Mouse (Mus musculus) activated CD4-positive, CD25-positive, alpha-beta regulatory T cell, adult 4 months (primary cell): ENCODE results near the gene Igf1. TPM values are rescaled to one million over a fixed set of nuclear protein-coding genes. Genes with fewer than 3 reads are reported as not detected.

Experiments
- ATAC-seq: one replicate; pipeline ENCODE4 v1.8.0; 2017
- polyA plus RNA-seq, 2 experiments: library from polyadenylated mRNA; unstranded; fragments of 100-300 nt; shearing (Covaris generic); gene quantifications; one replicate each; pipeline ENCODE4 v1.2.1; 2017

The Igf1 gene
- polyA plus RNA-seq, 2 experiments from 2014 or later, result 0.12 to 0.18 TPM

DNA sequence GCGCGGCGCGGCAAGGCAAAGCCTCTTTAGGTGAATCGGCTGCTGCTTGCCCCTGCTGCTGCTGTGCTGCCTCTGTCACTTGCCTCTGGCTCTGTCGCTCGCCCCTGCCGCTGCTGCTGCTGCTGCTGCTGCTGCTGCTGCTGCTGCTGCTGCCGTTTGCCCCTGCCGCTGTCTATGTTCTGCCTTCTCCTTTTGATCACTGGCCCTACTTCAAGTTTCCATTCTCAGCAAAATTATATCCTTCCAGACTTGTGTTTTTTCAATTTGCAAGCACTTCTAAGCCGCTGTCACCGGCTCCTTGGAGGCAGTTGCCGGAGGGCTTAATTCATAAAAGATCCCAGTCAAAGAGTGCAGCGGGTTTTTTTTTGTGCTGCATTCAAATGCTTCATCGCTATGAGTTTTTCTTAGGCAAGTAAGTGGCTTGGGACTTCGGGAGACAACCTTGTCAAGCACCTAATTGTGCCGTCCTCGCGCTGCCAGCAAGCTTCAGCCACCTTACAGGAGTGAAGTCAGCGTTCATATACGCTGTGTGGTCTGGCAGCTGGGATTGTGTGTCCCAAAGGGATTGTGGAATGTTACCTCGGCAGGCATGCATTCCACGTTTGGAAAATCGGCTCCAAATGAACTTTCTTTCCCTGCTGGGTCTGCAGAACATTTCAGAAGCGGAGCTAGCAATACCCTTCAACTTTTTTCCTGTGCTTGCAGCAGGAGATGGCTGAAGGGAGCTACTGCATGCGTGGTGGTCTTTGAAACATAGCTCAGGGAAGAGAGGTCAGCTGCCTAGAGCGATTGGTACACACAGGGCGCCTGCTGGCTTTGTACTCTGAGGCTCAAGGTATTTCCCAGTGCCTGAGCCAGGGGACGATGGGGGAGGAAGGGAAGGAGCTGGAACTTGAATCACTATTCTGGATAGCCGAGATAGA lies 2.4 kb downstream of the Igf1 start:
- ATAC-seq, result no peak

DNA sequence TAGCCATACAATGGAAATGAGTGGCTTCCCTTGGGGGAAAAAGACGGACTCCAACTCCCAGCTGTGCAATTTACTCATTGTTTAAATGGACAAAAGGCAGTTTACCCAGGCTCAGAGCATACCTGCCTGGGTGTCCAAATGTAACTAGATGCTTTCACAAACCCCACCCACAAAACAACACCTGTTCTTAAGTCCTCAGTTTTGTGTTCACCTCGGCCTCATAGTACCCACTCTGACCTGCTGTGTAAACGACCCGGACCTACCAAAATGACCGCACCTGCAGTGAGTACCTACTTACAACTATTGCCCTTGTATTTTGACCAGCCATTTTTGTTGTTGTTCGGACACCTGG lies 3.0 kb downstream of the Igf1 start:
- ATAC-seq, result no peak

DNA sequence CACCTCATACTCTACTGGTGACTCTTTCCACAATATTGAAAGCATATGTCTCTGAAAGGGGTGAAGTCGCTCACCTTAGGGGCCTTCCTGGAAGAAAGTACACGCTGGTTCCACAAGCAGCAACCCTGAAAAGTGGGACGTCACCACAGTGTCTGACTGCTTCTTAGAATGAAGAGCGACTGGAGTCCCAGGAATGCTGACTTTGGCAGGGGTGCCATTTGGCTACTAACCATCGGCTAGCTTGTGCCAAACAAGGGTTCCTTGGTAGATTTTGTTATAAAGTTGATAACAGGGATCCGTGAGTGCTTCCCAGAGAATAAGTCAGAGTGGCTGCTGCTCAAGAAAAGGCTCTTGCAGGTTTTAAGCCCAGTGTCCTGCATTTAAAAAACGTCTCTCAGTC lies 4.8 kb downstream of the Igf1 start:
- ATAC-seq, result no peak

DNA sequence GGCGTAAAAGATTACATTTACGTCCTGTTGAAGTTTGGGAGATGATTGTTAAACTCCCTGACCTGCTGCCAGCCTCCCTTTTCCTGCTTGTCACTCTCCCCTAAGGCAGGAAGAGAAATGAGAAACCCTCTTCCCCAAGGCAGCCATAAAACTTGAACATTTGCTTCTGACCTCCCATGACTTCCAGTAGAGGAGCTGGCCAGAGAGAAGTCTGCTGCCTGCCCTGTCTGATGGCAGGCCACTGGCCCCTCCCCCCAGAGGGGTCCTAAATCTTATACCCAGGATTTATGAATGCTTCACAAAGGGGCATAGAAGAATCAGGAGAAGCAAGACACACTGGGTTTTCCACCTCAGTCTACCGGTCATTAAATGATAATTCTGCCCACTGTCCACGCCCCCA lies 5.3 kb downstream of the Igf1 start:
- no peak for ATAC-seq

DNA sequence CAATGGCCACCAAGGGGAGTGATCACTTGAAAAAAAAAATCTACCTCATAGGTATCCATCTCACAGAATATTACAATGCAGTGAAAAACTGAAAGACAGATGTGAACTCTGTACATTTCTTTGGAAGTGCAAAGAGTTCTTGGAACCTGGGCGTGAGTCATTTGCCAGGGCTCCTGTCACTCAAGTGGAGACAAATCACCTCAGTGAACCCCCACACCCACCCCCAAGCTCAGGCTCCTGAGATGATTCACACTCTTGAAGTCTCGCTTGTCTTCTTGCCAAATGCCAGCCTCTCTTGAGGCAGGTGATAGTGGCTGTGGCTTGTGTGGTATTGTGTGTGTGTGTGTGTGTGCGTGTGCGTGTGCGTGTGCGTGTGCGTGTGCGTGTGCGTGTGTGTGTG lies 7.6 kb downstream of the Igf1 start:
- no peak for ATAC-seq

DNA sequence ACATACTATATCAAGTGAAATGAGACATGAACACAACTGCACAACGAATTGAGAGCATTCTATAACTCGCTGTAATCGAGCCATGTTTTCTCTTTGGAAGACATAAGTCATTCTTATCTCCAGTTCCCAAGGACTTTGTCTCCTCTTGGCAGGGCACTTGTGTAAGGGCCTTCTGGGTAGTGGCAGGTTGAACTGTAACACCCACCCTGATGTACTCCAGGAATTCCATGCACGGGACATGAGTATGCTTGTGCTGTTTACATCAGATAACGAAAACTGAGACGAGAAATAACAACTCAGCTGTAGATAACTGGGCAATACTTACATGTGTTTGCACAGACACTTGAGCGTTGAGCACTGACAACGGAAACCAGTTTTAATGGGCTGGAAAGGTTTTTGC lies 8.4 kb downstream of the Igf1 start:
- ATAC-seq, result no peak

DNA sequence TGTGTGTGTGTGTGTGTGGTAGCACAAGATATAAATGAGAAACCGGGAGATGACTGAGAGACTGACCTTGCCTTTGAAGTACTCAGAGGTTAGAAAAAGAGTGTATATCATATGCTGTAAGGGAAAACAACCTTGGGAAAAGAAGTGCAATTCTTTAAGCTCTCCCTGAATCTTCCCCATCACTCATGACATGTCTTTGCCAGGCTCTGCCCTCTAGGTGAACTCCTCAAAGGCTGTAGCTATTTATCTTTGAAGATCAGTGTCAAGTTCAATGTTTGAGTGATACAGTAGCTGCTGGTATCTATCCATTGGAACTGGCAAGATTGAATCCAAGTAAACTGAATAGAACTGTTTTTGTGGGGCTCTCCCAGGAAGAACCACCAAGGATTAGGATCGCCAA lies 9.2 kb downstream of the Igf1 start:
- no peak for ATAC-seq

DNA sequence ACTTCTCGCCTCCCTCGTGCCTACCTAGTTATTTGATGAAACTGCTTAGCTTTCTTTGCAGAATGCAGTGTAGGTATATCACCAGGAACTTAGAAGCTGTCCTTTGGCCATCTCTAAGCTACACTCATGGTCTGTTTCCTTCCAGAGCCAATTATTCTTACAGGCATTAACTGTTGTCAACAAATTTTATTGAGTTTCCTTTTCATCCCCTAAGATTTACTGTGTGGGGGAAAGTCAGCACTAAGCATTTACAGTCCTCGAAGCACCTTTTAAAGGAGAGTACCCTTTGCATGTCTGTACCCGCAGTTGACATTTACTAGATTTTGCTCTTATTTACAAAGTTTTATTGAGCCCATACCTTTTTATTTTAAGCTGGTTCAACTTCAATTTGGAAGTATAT lies 9.6 kb downstream of the Igf1 start:
- no peak for ATAC-seq

DNA sequence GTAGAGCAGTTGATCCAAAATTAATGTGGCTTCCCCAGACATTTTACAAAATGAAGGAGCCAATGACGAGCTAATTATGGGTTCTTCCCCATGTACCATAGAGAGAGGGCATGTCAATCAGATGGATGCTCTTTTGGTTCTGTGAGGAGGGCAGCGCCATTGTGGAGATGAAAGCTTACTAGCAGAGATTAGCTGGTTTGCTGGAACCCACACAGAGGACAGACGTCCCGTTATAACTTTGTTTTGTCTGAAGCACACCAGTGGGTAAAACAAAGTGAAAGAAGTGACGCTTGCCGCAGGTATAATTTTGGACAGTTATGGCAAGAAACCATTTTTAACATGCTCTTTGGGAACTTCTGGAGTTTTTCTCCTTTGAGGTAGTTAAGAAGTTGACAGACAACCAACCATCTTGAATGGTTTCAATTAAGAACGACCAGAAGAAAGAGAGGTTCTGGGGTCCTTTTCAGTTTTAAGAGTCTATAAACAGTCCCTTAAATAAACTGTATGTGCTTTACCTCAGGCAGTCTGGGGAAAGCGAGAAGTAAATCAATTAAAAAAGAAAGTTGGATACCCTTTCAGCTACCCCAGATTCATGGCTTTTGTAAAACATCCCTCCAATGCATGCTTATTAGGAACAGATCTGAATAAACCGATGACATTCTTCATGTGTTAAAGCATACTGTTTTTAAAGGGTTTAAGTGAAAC lies 10.4 kb downstream of the Igf1 start:
- ATAC-seq, result no peak

DNA sequence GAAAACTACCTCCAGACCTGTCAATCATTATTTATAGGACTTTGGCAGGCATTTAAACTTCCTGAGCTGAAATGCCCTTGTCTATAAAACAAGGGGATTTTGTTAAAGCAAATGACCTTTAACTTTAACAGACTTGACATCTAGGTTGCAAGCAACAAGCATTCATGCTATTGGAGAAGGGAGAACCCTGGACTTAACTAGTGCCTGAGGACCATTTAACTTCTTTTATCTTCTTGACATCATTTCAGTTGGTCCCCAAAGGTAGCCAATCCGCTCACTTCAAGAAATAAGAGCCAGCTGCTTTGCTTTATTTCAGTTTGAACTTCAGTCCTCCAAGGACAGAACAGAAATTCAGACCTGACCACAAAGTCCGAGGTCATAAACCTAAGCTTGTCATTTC lies 11.1 kb downstream of the Igf1 start:
- no peak for ATAC-seq

DNA sequence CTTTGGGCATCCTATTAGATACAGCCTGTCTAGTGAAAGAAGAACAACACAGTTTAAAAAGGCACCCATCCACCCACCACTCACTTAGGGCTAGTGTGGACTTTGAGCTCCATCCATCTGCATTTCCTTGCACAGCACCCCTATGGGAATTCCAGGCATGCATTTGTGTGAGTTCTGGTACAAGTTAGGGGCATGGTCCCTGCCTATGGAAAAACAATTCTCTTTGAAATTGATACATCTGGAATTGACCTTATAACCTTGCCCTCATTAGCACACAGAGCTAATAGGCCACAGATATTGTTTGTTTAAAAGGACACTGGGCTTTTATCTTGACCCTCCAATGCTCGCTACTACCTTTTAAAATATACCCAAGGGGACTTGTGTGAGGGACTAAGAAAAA lies 11.6 kb downstream of the Igf1 start:
- no peak for ATAC-seq

DNA sequence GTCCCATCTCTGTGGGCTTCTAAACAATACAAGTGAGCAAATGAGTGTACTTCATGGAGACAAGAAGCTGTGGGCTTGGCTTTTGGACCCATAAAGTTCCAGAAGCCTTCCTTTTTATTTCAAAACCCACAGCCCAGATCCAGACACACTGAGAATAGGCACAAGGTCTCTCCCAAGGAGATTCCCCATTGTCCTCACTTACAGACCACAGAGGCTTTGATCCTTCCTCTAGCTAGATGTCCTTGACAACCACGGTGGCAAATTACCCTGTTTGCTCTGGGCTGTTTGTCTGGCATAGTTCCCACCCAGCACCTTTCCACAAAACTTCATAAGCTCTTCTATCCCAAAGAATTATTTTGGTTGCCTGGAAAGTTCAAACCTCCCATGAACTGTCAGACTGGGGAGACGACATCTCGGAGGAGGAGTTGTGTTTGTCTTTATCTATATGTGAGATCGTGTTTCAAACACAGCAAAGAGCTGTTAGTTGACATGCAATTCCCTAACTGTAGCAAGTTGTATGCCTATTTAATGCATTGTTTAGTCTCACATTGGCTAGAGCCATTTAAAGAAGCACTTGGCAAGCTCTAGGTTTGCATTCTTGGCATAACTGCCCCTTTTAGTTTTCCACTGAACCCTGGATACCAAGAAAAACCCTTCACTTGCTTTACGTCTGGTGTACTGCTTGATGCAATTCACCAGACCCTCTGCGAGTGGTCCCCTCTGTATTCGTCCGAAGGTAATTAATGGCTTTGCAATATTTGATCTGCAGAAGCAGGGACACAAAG lies 14.0 kb downstream of the Igf1 start:
- no peak for ATAC-seq

DNA sequence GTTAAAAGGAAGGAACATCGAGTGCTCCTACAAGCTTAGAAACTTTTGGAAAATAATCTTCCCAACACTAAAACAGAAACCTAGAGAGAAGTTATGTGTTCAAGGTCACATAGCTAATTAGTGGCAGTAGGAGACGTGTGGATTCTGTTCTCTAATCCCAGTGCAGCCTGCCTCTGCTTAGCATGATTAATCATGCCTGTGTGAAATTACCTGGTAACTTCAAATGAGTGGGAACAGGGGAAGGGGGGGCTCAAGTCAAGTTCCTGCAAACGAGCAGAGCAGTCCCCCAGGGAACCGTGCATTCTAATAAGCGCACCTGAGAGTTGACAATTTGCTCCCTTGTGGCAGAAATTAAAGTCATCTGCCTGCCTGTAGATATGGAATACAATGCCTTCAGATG lies 14.8 kb downstream of the Igf1 start:
- no peak for ATAC-seq

DNA sequence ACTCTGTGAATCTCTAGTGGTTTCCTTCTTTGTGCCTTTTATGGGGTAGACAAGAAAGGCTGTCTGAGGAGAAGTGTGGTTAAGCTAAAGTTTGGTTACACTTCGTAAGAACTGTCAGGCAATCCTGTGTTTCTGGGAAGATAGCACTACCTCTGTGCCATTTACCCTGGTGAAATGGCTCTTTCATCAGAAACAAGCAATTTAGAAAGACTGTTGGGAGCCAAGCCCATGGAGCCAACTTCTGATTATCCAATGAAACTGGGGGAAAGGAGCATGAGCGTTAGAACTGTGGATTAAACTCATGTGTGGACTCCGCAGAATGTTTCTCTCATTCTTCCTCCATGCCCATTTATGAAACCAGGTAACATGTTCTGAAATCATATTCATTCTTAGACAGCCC lies 15.5 kb downstream of the Igf1 start:
- ATAC-seq, result no peak

DNA sequence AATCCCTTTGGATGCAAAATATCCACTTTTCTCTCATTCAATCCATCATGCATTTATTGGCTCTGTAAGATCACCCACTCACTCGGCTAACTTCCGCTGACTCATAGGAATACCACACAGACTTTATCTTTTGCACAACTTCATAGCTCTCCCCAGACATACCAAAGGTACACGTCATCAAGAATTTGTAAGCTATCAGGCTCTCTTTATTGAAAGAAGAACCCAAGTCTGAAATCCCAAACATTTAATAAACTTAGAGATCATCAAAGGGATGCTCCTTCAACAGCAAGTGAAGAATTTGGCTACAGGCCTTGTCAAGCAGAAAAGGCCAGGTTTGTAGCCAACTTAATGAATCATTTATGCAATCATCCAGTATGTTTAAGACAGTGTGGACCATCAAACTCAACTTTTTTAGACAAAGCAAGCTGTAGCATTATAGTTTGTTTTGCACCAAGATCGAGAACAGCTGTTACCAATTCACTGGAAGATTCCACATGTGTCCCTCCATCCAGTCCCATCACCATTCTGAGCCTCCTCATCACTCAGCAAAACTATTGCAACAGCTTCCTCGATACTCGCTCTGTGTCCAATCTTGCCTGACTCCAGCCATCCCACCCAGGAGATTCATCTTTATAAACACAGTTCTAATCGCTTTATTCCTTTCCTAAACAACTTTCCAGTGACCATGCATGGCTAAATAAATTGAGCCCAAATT lies 22.2 kb downstream of the Igf1 start:
- no peak for ATAC-seq

DNA sequence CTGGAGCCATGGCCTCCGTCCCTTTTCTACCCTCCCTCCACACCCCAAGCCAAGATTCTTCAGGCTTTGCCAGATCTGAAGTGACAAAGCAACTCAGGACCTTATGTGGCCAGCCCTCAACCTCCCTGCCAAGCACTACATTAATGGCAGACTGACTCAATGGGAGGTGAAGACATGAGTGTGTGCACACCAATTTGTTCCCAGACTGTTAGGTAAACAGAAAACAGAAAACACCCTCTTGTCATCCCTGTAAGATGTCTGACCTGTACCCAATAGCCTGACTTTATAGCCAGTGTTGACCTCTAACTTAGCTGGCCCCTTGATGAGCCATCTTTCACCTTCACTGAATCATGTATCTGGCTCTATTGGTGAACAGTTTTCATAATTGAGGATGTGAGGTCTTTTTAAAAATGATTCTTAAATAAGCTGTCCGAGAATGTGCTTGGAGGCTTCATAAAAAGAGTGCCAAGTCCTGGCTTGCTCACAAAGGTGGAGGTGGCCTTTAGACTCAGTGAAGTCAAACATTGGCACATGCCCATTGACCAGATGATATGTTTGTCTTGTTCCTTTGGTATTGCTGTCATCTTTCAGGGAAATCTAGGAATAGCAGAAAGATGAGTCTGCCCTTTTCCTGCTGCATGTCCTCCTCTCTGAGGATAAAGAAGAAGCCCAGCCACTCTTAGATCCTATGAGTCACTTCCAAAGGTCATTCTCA lies 27.4 kb downstream of the Igf1 start:
- ATAC-seq, result no peak

DNA sequence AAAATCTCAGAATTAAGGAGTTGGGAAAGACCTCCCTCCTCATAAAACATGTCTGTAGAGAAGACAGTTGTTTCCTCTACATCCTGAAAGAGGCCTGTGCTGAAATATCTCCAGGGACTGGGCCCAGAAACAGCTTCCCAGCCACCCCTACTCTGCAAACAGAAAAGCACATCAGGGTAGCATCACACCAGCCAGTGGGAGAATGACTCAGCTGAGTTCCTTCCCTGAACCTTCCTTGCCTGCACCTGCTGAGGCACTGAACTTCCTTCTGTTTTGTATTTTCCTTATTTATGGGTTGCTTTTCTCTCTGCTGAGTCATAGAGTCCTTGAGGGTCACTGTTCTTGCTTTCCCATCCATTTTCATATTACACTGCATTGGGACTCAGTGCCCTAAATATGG lies 31.8 kb downstream of the Igf1 start:
- ATAC-seq, result no peak

DNA sequence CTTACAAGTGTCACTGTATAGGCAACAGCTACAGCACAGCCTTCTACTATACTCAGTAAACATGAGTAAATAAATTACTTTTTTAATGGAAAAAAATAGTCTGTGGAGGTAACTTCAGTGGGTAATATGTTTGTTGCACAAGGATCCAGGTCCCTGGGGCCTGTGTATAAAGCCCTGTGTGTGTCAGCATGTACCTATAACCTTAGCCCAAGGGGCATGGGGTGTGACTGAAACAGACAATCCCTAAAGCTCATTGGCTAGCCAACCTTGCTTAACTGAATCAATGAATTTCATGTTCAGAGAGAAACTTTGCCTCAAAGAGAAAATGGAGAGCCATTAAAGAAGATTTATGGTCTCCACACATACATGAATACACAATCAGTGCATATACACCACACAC lies 34.2 kb downstream of the Igf1 start:
- ATAC-seq, result no peak

DNA sequence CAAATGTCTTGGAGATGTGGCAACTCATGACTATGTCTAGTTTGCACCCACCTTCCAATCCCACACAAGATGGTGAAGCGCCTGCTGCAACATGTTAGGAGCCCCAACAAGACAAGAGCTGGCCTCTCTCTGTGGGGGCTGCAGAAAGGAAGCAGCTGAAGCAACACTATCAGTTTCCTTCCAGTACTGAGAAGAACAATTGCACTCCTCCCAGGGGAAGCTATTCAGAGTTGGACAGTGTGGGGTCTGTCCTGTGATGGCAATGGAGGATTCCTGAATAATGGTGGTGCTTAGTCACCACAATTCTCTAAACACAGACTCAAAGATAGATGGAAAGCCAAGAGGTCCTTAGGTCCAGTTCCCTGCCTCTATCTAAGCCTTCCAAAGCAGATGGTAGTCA lies 35.2 kb downstream of the Igf1 start:
- no peak for ATAC-seq

DNA sequence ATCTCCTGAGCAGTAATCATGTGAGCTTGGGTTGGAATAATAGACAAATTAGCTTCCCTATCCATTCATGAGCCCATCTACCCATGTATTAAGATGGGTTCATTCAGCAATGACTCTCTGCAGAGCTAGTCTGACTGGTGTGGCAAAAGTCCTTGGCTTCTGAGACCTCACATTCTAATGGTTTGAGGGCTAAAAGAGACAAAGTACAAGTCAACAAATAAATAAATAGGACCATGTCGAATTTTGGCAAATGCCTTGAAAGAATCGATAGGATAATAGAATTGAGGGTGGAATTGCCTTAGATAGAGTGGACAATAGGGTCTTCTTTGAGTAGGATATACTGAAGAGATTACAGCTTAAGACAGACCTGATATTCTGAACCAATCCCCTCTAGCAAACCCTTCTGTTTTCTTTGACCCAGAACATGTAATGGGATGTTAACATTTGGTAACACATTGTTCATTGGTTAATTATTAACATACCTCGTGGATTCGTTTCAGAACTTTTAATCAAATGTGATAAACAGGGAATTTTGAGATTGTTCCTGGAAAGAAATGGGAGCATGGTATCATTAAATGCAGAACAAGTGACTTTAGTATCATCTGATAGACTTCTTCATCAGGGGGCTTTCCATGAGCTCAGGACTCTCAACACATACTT lies 36.5 kb downstream of the Igf1 start:
- ATAC-seq, result no peak

DNA sequence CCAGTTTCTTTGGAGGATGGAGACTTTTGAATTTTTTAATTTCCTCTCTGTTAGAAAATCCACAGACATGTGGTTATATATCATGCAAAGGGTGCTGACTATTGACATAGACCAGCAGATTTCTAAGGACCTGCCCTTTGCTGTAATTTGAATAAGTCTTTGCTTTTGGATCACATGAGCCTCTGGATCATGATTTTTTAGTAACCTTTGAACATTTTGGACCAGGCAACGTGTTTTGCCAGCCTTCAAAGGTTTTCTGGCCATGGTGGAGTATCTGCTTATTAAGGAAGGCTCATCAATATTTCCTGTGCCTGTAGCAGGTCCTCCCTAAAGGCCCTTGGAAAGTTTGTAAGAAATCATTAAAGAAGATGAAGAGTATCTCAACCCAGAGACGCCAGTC lies 37.3 kb downstream of the Igf1 start:
- ATAC-seq, result no peak

DNA sequence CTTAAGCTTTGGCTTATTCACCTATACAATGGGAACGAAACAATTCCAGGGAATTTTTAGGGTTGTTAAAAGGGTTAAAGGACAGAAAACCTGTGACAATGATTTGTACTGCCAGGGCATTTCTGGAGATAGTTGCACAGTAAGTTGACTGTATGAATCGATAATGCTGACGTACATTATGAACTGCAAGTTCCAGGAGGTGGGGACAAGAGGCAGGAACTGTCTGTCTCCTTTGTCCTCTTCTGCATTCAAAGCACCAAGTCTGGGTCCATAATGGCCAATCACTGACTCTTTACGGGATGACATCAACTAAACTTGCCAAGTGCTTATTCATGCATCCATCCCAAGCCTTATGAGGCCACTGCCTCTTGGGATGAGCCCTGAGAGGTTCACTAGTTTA lies 39.3 kb downstream of the Igf1 start:
- ATAC-seq, result no peak
